Mouse (Mus musculus) fibroblast of lung, adult 2 months (primary cell): ENCODE data around the gene Car14.
"Not testable (repeated sequence)": the region's sequence is repeated elsewhere in the genome, so short reads cannot be mapped to it uniquely, and the experiment has no call there.

Experiments used
- DNase-seq: peaks from one replicate; pipeline ENCODE4 v3.0.0-alpha.2; 2011; ENCODE audit warnings: low read depth

Gene Car14

GRCm38 (mm10) chr3:95904568-95904967 lies at the start of gene Car14:
Gene Car14, minus strand, starts transcription at chr3:95904691.
- DNase-seq = no peak

GRCm38 (mm10) chr3:95953522-95953921 lies 49.0 kb upstream of the Car14 start:
- no peak for DNase-seq

- DNase-seq = no peak
Observed at GRCm38 (mm10) chr3:95953023-95953422, 48.5 kb upstream of the Car14 start.

- DNase-seq = not testable (repeated sequence)
Observed at GRCm38 (mm10) chr3:95951566-95951965, 47.1 kb upstream of the Car14 start.

GRCm38 (mm10) chr3:95950763-95951551 lies 46.5 kb upstream of the Car14 start:
- DNase-seq = peak; percentile 76

GRCm38 (mm10) chr3:95948325-95948724 lies 43.8 kb upstream of the Car14 start:
- no peak for DNase-seq

- no peak for DNase-seq
Observed at GRCm38 (mm10) chr3:95945731-95946240, 41.3 kb upstream of the Car14 start.

- DNase-seq = no peak
Observed at GRCm38 (mm10) chr3:95944742-95945141, 40.3 kb upstream of the Car14 start.

- DNase-seq = no peak
Observed at GRCm38 (mm10) chr3:95943226-95943625, 38.7 kb upstream of the Car14 start.

GRCm38 (mm10) chr3:95942749-95943148 lies 38.3 kb upstream of the Car14 start:
- no peak for DNase-seq

GRCm38 (mm10) chr3:95938835-95939234 lies 34.3 kb upstream of the Car14 start:
- no peak for DNase-seq

- no peak for DNase-seq
Observed at GRCm38 (mm10) chr3:95938217-95938616, 33.7 kb upstream of the Car14 start.

- no peak for DNase-seq
Observed at GRCm38 (mm10) chr3:95934448-95934847, 30.0 kb upstream of the Car14 start.

GRCm38 (mm10) chr3:95933111-95933750 lies 28.7 kb upstream of the Car14 start:
- no peak for DNase-seq

GRCm38 (mm10) chr3:95932566-95932965 lies 28.1 kb upstream of the Car14 start:
- no peak for DNase-seq

GRCm38 (mm10) chr3:95932157-95932556 lies 27.7 kb upstream of the Car14 start:
- no peak for DNase-seq

GRCm38 (mm10) chr3:95931471-95931870 lies 27.0 kb upstream of the Car14 start:
- no peak for DNase-seq

- no peak for DNase-seq
Observed at GRCm38 (mm10) chr3:95930471-95930789, 25.9 kb upstream of the Car14 start.

GRCm38 (mm10) chr3:95929581-95930470 lies 25.3 kb upstream of the Car14 start:
- no peak for DNase-seq

- peak; percentile 98 for DNase-seq
Observed at GRCm38 (mm10) chr3:95928658-95929503, 24.4 kb upstream of the Car14 start, which contains the start of gene Anp32e. Gene Anp32e, plus strand, starts transcription at chr3:95929246.

- DNase-seq = no peak
Observed at GRCm38 (mm10) chr3:95928261-95928657, 23.8 kb upstream of the Car14 start.
